Mouse (Mus musculus): Measurements from ENCODE around the gene Cyp2c23. TPM values are rescaled to one million over a fixed set of nuclear protein-coding genes. Genes with fewer than 3 reads are reported as not detected.

The Cyp2c23 gene
- polyA plus RNA-seq, 1 experiment from 2014 or later: not detected

- H3K9me3 ChIP-seq: no peaks in the 10 kb centered on the region
- H3K27ac ChIP-seq (replicated peaks): no peak within 1 kb of the TSS
- peak; percentile 27 for DNase-seq (ENCODE audit: low spot score)
- WGBS: 18% methylated on average over 30 of the region's 30 CpGs
- H3K4me3 ChIP-seq: peak within 1 kb of the TSS; percentile 40
- H3K27me3 ChIP-seq (replicated peaks; ENCODE audit: low read depth, poor library complexity, severe bottlenecking): peaks cover 29% of the 10 kb centered on the region
- no peaks in the 10 kb centered on the region for H3K36me3 ChIP-seq (replicated peaks)
- peaks cover 14% of the 10 kb centered on the region for H3K4me1 ChIP-seq
These were observed 42.8 kb downstream of the Cyp2c23 start, which contains the start of gene Cpn1 for GRCm38 (mm10) chr19:43986069-43986794. Gene Cpn1 (minus strand): TSS chr19:43986556.

GRCm38 (mm10) chr19:43981992-43982391 lies 47.0 kb downstream of the Cyp2c23 start:
- H3K27ac ChIP-seq (replicated peaks): no peak overlapping the region
- WGBS: 88% methylated on average over 5 of the region's 5 CpGs
- H3K36me3 ChIP-seq (replicated peaks): no peaks in the 10 kb centered on the region
- H3K27me3 ChIP-seq (replicated peaks; ENCODE audit: low read depth, poor library complexity, severe bottlenecking): peaks cover 22% of the 10 kb centered on the region
- H3K4me3 ChIP-seq: no peak overlapping the region
- DNase-seq (ENCODE audit: low spot score): no peak
- H3K4me1 ChIP-seq: peaks cover 16% of the 10 kb centered on the region
- no peaks in the 10 kb centered on the region for H3K9me3 ChIP-seq

- H3K9me3 ChIP-seq: no peaks in the 10 kb centered on the region
- no peak overlapping the region for H3K27ac ChIP-seq (replicated peaks)
- H3K36me3 ChIP-seq (replicated peaks): no peaks in the 10 kb centered on the region
- H3K4me3 ChIP-seq: no peak overlapping the region
- peaks cover 9% of the 10 kb centered on the region for H3K27me3 ChIP-seq (replicated peaks; ENCODE audit: low read depth, poor library complexity, severe bottlenecking)
- 92% methylated on average over 17 of the region's 17 CpGs for WGBS
- H3K4me1 ChIP-seq: peaks cover 12% of the 10 kb centered on the region; the same call in 1 of the 2 replicates
- no peak for DNase-seq (ENCODE audit: low spot score)
These were observed 48.3 kb downstream of the Cyp2c23 start for GRCm38 (mm10) chr19:43980711-43981110.

- H3K27ac ChIP-seq (replicated peaks): no peak overlapping the region
- no peak for DNase-seq (ENCODE audit: low spot score)
- H3K4me1 ChIP-seq: 0 out of 2 replicates have a peak, but pooled peaks cover 5% of the 10 kb centered on the region
- no peaks in the 10 kb centered on the region for H3K9me3 ChIP-seq
- 86% methylated on average over 3 of the region's 3 CpGs for WGBS
- H3K4me3 ChIP-seq: no peak overlapping the region
- H3K36me3 ChIP-seq (replicated peaks): no peaks in the 10 kb centered on the region
- no peaks in the 10 kb centered on the region for H3K27me3 ChIP-seq (replicated peaks; ENCODE audit: low read depth, poor library complexity, severe bottlenecking)
These were observed 51.2 kb downstream of the Cyp2c23 start for GRCm38 (mm10) chr19:43977799-43978198.

- no peak for DNase-seq (ENCODE audit: low spot score)
- H3K4me3 ChIP-seq: no peak overlapping the region
- no peaks in the 10 kb centered on the region for H3K27me3 ChIP-seq (replicated peaks; ENCODE audit: low read depth, poor library complexity, severe bottlenecking)
- H3K27ac ChIP-seq (replicated peaks): no peak overlapping the region
- no peaks in the 10 kb centered on the region for H3K36me3 ChIP-seq (replicated peaks)
- H3K4me1 ChIP-seq: 0 out of 2 replicates have a peak, but pooled peaks cover 5% of the 10 kb centered on the region
- H3K9me3 ChIP-seq: no peaks in the 10 kb centered on the region
- 84% methylated on average over 6 of the region's 6 CpGs for WGBS
These were observed 52.3 kb downstream of the Cyp2c23 start for GRCm38 (mm10) chr19:43976661-43977060.

- no peaks in the 10 kb centered on the region for H3K9me3 ChIP-seq
- 0 out of 2 replicates have a peak, but pooled peaks cover 5% of the 10 kb centered on the region for H3K4me1 ChIP-seq
- no peak for DNase-seq (ENCODE audit: low spot score)
- WGBS: 90% methylated on average over 6 of the region's 6 CpGs
- no peak overlapping the region for H3K4me3 ChIP-seq
- H3K27me3 ChIP-seq (replicated peaks; ENCODE audit: low read depth, poor library complexity, severe bottlenecking): no peaks in the 10 kb centered on the region
- no peak overlapping the region for H3K27ac ChIP-seq (replicated peaks)
- no peaks in the 10 kb centered on the region for H3K36me3 ChIP-seq (replicated peaks)
These were observed 54.8 kb downstream of the Cyp2c23 start for GRCm38 (mm10) chr19:43974221-43974620.

GRCm38 (mm10) chr19:43973711-43974110 lies 55.3 kb downstream of the Cyp2c23 start:
- WGBS: 88% methylated on average over 9 of the region's 9 CpGs
- no peak for DNase-seq (ENCODE audit: low spot score)

GRCm38 (mm10) chr19:43972129-43972528 lies 56.9 kb downstream of the Cyp2c23 start:
- Histone ChIP-seq H3K27ac (replicated peaks) (no peak overlapping the region), H3K9me3 (no peaks in the 10 kb centered on the region), H3K4me1 (0 out of 2 replicates have a peak, but pooled peaks cover 7% of the 10 kb centered on the region), H3K36me3 (replicated peaks) (no peaks in the 10 kb centered on the region), H3K27me3 (replicated peaks; ENCODE audit: low read depth, poor library complexity, severe bottlenecking) (peaks cover 4% of the 10 kb centered on the region; the same call in 1 of the 2 replicates), H3K4me3 (no peak overlapping the region)
- 93% methylated on average over 8 of the region's 8 CpGs for WGBS
- DNase-seq (ENCODE audit: low spot score): no peak

More at GRCm38 (mm10) chr19:43973711-43974110, 55.3 kb downstream of the Cyp2c23 start:
- no peaks in the 10 kb centered on the region for H3K27me3 ChIP-seq (replicated peaks; ENCODE audit: low read depth, poor library complexity, severe bottlenecking)
- H3K4me1 ChIP-seq: 0 out of 2 replicates have a peak, but pooled peaks cover 5% of the 10 kb centered on the region
- no peaks in the 10 kb centered on the region for H3K9me3 ChIP-seq
- no peak overlapping the region for H3K27ac ChIP-seq (replicated peaks)
- no peak overlapping the region for H3K4me3 ChIP-seq
- H3K36me3 ChIP-seq (replicated peaks): no peaks in the 10 kb centered on the region

GRCm38 (mm10) chr19:43968436-43969026 lies 60.5 kb downstream of the Cyp2c23 start:
- peak overlapping the region; percentile 35; the same call in 1 of the 2 replicates for H3K27ac ChIP-seq (replicated peaks)
- peaks cover 7% of the 10 kb centered on the region; the same call in 1 of the 2 replicates for H3K27me3 ChIP-seq (replicated peaks; ENCODE audit: low read depth, poor library complexity, severe bottlenecking)
- H3K4me1 ChIP-seq: 0 out of 2 replicates have a peak, but pooled peaks cover 4% of the 10 kb centered on the region
- DNase-seq (ENCODE audit: low spot score): no peak
- no peaks in the 10 kb centered on the region for H3K9me3 ChIP-seq
- no peaks in the 10 kb centered on the region for H3K36me3 ChIP-seq (replicated peaks)
- WGBS: 52% methylated on average over 10 of the region's 11 CpGs
- H3K4me3 ChIP-seq: no peak overlapping the region

GRCm38 (mm10) chr19:43966481-43966880 lies 62.5 kb downstream of the Cyp2c23 start:
- no peaks in the 10 kb centered on the region for H3K36me3 ChIP-seq (replicated peaks)
- H3K9me3 ChIP-seq: no peaks in the 10 kb centered on the region
- no peak for DNase-seq (ENCODE audit: low spot score)
- 0 out of 2 replicates have a peak, but pooled peaks cover 4% of the 10 kb centered on the region for H3K4me1 ChIP-seq
- H3K27me3 ChIP-seq (replicated peaks; ENCODE audit: low read depth, poor library complexity, severe bottlenecking): peaks cover 7% of the 10 kb centered on the region; the same call in 1 of the 2 replicates
- WGBS: 79% methylated on average over 2 of the region's 2 CpGs
- no peak overlapping the region for H3K4me3 ChIP-seq
- no peak overlapping the region for H3K27ac ChIP-seq (replicated peaks)

- Histone ChIP-seq H3K27me3 (replicated peaks; ENCODE audit: low read depth, poor library complexity, severe bottlenecking) (peaks cover 7% of the 10 kb centered on the region; the same call in 1 of the 2 replicates), H3K36me3 (replicated peaks) (no peaks in the 10 kb centered on the region), H3K4me3 (no peak overlapping the region), H3K27ac (replicated peaks) (no peak overlapping the region), H3K9me3 (no peaks in the 10 kb centered on the region), H3K4me1 (0 out of 2 replicates have a peak, but pooled peaks cover 4% of the 10 kb centered on the region)
- WGBS: 85% methylated on average over 11 of the region's 11 CpGs
- no peak for DNase-seq (ENCODE audit: low spot score)
These were observed 63.4 kb downstream of the Cyp2c23 start for GRCm38 (mm10) chr19:43965496-43966085.

GRCm38 (mm10) chr19:43962795-43963194 lies 66.2 kb downstream of the Cyp2c23 start:
- Histone ChIP-seq H3K27me3 (replicated peaks; ENCODE audit: low read depth, poor library complexity, severe bottlenecking) (0 out of 2 replicates have a peak, but pooled peaks cover 3% of the 10 kb centered on the region), H3K36me3 (replicated peaks) (no peaks in the 10 kb centered on the region), H3K9me3 (no peaks in the 10 kb centered on the region), H3K4me3 (no peak overlapping the region), H3K27ac (replicated peaks) (no peak overlapping the region), H3K4me1 (peaks cover 5% of the 10 kb centered on the region)
- 75% methylated on average over 9 of the region's 9 CpGs for WGBS
- no peak for DNase-seq (ENCODE audit: low spot score)

Measured in embryonic facial prominence, embryonic 10.5 days (tissue).